Mouse (Mus musculus) embryonic facial prominence, embryonic 14.5 days (tissue): ENCODE measurements around the gene Map2k6. TPM values are rescaled to one million over a fixed set of nuclear protein-coding genes. Genes with fewer than 3 reads are reported as not detected.

Source experiments
- ATAC-seq: fragments of 200-750 bp; cut with Nextera tagmentation; 2 replicates; pipeline ENCODE4 v1.8.0; 2017; ENCODE audit warnings: low read depth, moderate number of reproducible peaks, moderate TSS enrichment
- DNase-seq: peaks from one replicate; pipeline ENCODE4 v3.0.0-alpha.2; 2015; ENCODE audit warnings: low spot score
- H3K27ac ChIP-seq: fragments of 300-500 bp; sonication (generic); replicated peaks from 2 replicates; pipeline ENCODE4 v1.5.1; 2014; ENCODE audit warnings: low read depth, mild to moderate bottlenecking, low read length, moderate library complexity
- H3K27me3 ChIP-seq: fragments of 300-500 bp; sonication (generic); replicated peaks from 2 replicates; pipeline ENCODE4 v1.6.1; 2014; ENCODE audit warnings: low read length; ENCODE audit not compliant: control insufficient read depth, insufficient read depth
- H3K36me3 ChIP-seq: fragments of 300-500 bp; sonication (generic); 2 replicates; pipeline ENCODE4 v1.6.1; 2014; ENCODE audit warnings: low read length, mixed read lengths; ENCODE audit not compliant: control insufficient read depth, insufficient read depth
- H3K4me1 ChIP-seq: fragments of 300-500 bp; sonication (generic); 2 replicates; pipeline ENCODE4 v1.6.1; 2014; ENCODE audit warnings: antibody characterized with exemption, low read length; ENCODE audit not compliant: control insufficient read depth, insufficient read depth
- H3K4me2 ChIP-seq: fragments of 300-500 bp; sonication (generic); 2 replicates; pipeline ENCODE4 v1.6.1; 2014; ENCODE audit warnings: low read depth, mild to moderate bottlenecking, low read length, moderate library complexity, mixed read lengths
- H3K4me3 ChIP-seq: fragments of 300-500 bp; sonication (generic); 2 replicates; pipeline ENCODE4 v1.5.1; 2014; ENCODE audit warnings: low read depth, mild to moderate bottlenecking, low read length
- H3K9ac ChIP-seq: fragments of 300-500 bp; sonication (generic); 2 replicates; pipeline ENCODE4 v1.6.1; 2014; ENCODE audit warnings: low read depth, mild to moderate bottlenecking, low read length, moderate library complexity, mixed read lengths
- H3K9me3 ChIP-seq: fragments of 300-500 bp; sonication (generic); 2 replicates; pipeline ENCODE4 v1.6.1; 2016; ENCODE audit warnings: low read length; ENCODE audit not compliant: control insufficient read depth
- WGBS: fragments of 180-500 bp; shearing (Covaris S2); extraction: QIAGEN DNeasy Blood & Tissue Kit; methylation state at CpG from one replicate; pipeline ENCODE4 v1.1.7; 2014; 5-methylcytosine and 5-hydroxymethylcytosine counted together
- polyA plus RNA-seq: library from polyadenylated mRNA; unstranded; fragments of >200 nt; fragmentation: Nextera tagmentation; extraction: Ambion mirVana; gene quantifications from 2 replicates; pipeline ENCODE4 v1.2.1, GENCODE M21; 2014

Map2k6 gene
- polyA plus RNA-seq, 1 experiment from 2014 or later: 15.5 TPM

GRCm38 (mm10) chr11:110396085-110396484 lies 2.8 kb upstream of the Map2k6 start:
- H3K27me3 ChIP-seq: no peaks in the 10 kb centered on the region
- H3K9ac ChIP-seq: 0 out of 2 replicates have a peak overlapping the region, but pooled peaks have one; percentile 6
- DNase-seq (peak; percentile 28), ATAC-seq (no peak)
- no peak overlapping the region for H3K27ac ChIP-seq
- WGBS: 45% methylated on average over 19 of the region's 19 CpGs
- no peak overlapping the region for H3K4me3 ChIP-seq
- peaks cover 8% of the 10 kb centered on the region for H3K4me1 ChIP-seq
- H3K36me3 ChIP-seq: no peaks in the 10 kb centered on the region
- peak overlapping the region; percentile 26 for H3K4me2 ChIP-seq
- H3K9me3 ChIP-seq: no peaks in the 10 kb centered on the region

- Histone ChIP-seq H3K9ac (peak overlapping the region; percentile 59), H3K27ac (no peak overlapping the region; the same call in 1 of the 2 replicates), H3K4me3 (peak overlapping the region; percentile 59), H3K27me3 (no peaks in the 10 kb centered on the region), H3K9me3 (no peaks in the 10 kb centered on the region), H3K4me1 (peaks cover 26% of the 10 kb centered on the region), H3K4me2 (peak overlapping the region; percentile 57), H3K36me3 (no peaks in the 10 kb centered on the region)
- no peak for ATAC-seq
- peak; percentile 31 for DNase-seq
- WGBS: 7% methylated on average over 15 of the region's 15 CpGs
These were observed 573 bp downstream of the Map2k6 start for GRCm38 (mm10) chr11:110399240-110400150.

- WGBS: 23% methylated on average over 1 of the region's 1 CpGs
- Histone ChIP-seq H3K4me2 (peak overlapping the region; percentile 57), H3K9me3 (no peaks in the 10 kb centered on the region), H3K36me3 (no peaks in the 10 kb centered on the region), H3K27me3 (no peaks in the 10 kb centered on the region), H3K4me1 (peaks cover 26% of the 10 kb centered on the region), H3K4me3 (peak overlapping the region; percentile 59), H3K27ac (no peak overlapping the region), H3K9ac (peak overlapping the region; percentile 59)
- DNase-seq (no peak), ATAC-seq (no peak)
These were observed 1.4 kb downstream of the Map2k6 start for GRCm38 (mm10) chr11:110400283-110400682.

- Histone ChIP-seq H3K9me3 (no peaks in the 10 kb centered on the region), H3K27ac (no peak overlapping the region), H3K27me3 (no peaks in the 10 kb centered on the region), H3K4me1 (peaks cover 30% of the 10 kb centered on the region), H3K36me3 (no peaks in the 10 kb centered on the region), H3K9ac (no peak overlapping the region), H3K4me3 (no peak overlapping the region), H3K4me2 (peak overlapping the region; percentile 57; the same call in 1 of the 2 replicates)
- no peak; the same call in 1 of the 2 replicates for ATAC-seq
- DNase-seq: peak; percentile 53
- 22% methylated on average over 3 of the region's 3 CpGs for WGBS
These were observed 3.7 kb downstream of the Map2k6 start for GRCm38 (mm10) chr11:110402671-110403070.

GRCm38 (mm10) chr11:110403602-110404001 lies 4.7 kb downstream of the Map2k6 start:
- H3K27ac ChIP-seq: no peak overlapping the region
- ATAC-seq: no peak
- H3K27me3 ChIP-seq: no peaks in the 10 kb centered on the region
- H3K4me3 ChIP-seq: no peak overlapping the region
- no peak overlapping the region for H3K4me2 ChIP-seq
- H3K36me3 ChIP-seq: no peaks in the 10 kb centered on the region
- WGBS: 80% methylated on average over 2 of the region's 2 CpGs
- no peak for DNase-seq
- H3K9ac ChIP-seq: no peak overlapping the region
- H3K4me1 ChIP-seq: peaks cover 30% of the 10 kb centered on the region
- H3K9me3 ChIP-seq: no peaks in the 10 kb centered on the region

GRCm38 (mm10) chr11:110405607-110406006 lies 6.7 kb downstream of the Map2k6 start:
- H3K27ac ChIP-seq: no peak overlapping the region; the same call in 1 of the 2 replicates
- no peak overlapping the region for H3K4me3 ChIP-seq
- no peaks in the 10 kb centered on the region for H3K9me3 ChIP-seq
- no peaks in the 10 kb centered on the region for H3K36me3 ChIP-seq
- 61% methylated on average over 9 of the region's 9 CpGs for WGBS
- ATAC-seq: no peak
- H3K27me3 ChIP-seq: no peaks in the 10 kb centered on the region
- peaks cover 26% of the 10 kb centered on the region for H3K4me1 ChIP-seq
- no peak for DNase-seq
- no peak overlapping the region for H3K4me2 ChIP-seq
- H3K9ac ChIP-seq: no peak overlapping the region

GRCm38 (mm10) chr11:110409131-110409530 lies 10.2 kb downstream of the Map2k6 start:
- no peaks in the 10 kb centered on the region for H3K9me3 ChIP-seq
- no peak for ATAC-seq
- no peaks in the 10 kb centered on the region for H3K36me3 ChIP-seq
- H3K27me3 ChIP-seq: no peaks in the 10 kb centered on the region
- H3K27ac ChIP-seq: no peak overlapping the region
- H3K9ac ChIP-seq: no peak overlapping the region
- 88% methylated on average over 12 of the region's 12 CpGs for WGBS
- no peak overlapping the region for H3K4me3 ChIP-seq
- no peak overlapping the region for H3K4me2 ChIP-seq
- peaks cover 4% of the 10 kb centered on the region; the same call in 1 of the 2 replicates for H3K4me1 ChIP-seq
- no peak for DNase-seq

GRCm38 (mm10) chr11:110409776-110410175 lies 10.9 kb downstream of the Map2k6 start:
- Histone ChIP-seq H3K27ac (no peak overlapping the region), H3K9ac (no peak overlapping the region), H3K36me3 (no peaks in the 10 kb centered on the region), H3K4me3 (no peak overlapping the region), H3K4me2 (no peak overlapping the region), H3K9me3 (no peaks in the 10 kb centered on the region), H3K4me1 (peaks cover 4% of the 10 kb centered on the region; the same call in 1 of the 2 replicates), H3K27me3 (no peaks in the 10 kb centered on the region)
- ATAC-seq (no peak), DNase-seq (no peak)
- WGBS: 71% methylated on average over 9 of the region's 9 CpGs
